Mouse (Mus musculus) layer of hippocampus, postnatal 36 days (tissue): ENCODE measurements around the gene Tbc1d10c. TPM values are rescaled to one million over a fixed set of nuclear protein-coding genes. Genes with fewer than 3 reads are reported as not detected.

Source experiments
- DNase-seq, 2 experiments: peaks; one replicate each; pipeline ENCODE4 v3.0.0; 2022
- total RNA-seq, 2 experiments: library from RNA; stranded (reverse); gene quantifications; 2 replicates each; pipeline ENCODE4 v1.2.3; 2021

Gene Tbc1d10c
- total RNA-seq, 2 experiments from 2014 or later = 0.56 to 1.3 TPM

DNA sequence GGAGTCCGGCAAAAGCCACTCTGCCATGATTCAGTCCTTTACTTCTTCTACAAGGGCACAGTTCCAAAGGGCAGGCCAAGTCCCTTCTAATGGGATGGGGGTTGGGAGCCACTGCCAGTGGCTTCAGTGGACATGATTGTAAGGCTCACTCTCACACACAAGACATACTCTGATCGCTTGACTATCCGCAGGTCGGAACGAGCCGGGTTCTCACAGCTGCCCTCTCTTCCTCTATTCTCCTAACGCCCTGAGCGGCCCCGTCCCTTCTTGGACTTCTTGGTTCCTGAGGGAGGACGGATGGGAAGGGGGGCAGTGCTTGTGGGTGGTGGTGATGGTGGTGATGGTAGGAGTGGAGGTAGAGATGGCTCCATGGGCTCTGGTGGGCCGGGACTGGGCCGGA, 34.3 kb downstream of the Tbc1d10c start:
- no peak for DNase-seq

DNA sequence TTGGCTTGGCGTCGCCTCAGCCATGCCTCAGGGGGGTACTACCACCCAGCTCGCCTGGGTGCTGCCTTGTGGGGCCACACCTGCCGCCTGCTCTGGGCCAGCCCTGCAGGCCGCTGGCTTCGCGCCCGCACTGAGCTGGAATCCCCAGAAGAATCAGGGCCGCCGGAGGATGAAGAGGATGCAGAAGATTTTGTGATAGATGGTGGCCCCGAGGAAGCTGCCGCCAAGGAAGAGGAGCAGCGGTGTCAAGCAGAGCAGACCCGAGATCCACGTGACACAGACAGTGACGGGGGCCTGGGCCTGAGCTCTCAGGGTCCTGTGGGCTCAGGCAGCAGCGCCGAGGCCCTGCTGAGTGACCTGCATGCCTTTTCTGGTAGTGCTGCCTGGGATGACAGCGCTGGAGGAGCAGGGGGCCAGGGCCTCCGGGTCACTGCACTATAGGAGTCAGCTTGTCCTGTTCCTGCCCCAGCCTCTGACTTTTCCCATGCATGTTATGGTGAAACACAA, 35.0 kb downstream of the Tbc1d10c start:
- no peak for DNase-seq

DNA sequence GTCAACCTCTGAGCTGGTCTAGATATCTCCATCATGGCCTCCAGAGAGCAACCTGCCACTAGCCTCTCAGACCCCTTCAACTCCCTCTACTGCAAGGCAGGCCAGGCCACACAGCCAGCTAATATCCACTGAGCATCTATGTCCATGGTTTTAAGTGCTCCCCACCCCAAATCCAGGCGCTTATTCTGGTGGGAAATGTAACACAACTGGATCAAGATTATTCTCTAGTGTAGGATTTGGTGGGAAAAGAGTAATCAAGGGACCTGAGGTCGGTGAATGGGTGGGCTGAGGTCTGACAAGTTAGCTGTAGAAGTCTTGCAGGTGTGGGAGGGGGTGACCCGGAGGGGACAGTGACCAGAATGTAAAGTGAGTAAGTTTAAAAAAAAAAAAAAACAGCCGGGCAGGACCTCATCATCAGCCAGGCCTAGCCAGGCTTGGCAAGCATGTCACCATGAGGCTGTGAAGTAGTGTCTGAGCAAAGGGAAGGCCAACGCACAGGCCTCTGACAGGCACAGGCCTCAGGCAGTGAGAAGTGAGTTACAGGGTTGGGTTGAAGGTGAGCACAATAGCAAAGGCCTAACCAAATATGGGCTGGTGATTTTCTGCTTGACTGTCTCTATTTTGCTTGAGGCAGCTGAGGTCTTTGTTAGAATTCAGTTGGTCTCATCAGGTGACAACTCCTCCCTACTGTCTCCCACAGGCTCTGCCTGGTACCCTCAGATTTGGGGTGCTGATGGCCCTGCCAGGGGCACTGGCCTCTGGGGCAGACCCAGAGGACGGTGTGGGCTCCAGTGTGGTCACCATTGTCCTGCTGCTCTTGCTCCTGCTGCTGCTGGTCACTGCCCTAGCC, 35.6 kb downstream of the Tbc1d10c start:
- DNase-seq = no peak

DNA sequence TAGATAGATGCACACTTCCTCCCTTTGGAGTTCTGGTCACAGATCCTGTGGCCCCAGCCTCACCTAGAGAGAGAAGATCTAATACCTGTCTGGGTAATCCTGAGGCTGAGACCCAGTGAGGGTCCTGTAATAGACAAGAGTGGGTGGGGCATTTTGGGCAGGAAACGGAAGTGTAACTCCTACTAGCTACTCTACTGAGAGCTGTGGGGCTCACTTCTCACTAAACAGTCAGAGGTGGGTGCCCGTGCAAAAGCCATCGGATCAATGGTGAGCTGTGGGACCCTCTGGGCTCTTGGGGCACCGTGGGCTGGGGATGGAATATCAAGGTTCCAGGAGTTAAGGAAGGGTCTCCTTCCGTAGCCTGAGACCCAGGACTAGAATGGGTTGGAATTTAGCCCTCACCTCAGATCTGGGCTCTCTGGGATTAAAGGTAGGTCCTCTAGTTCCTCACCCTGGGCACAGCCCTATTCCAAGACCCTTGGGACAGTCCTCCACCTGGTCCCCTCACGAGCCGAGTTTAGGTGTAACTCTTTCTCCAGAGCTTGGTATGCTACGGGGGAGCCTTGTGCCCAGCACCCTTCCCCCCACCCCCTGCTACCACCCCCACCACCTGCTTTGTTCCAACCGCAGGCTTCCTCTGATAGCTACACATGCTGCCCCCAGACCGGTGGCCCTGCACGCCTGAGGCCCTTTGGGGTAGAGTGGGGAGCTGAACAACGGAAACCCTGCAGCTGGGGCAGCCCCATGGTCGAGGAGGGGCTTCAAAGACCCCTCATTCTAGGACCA, 36.5 kb downstream of the Tbc1d10c start:
- no peak for DNase-seq

DNA sequence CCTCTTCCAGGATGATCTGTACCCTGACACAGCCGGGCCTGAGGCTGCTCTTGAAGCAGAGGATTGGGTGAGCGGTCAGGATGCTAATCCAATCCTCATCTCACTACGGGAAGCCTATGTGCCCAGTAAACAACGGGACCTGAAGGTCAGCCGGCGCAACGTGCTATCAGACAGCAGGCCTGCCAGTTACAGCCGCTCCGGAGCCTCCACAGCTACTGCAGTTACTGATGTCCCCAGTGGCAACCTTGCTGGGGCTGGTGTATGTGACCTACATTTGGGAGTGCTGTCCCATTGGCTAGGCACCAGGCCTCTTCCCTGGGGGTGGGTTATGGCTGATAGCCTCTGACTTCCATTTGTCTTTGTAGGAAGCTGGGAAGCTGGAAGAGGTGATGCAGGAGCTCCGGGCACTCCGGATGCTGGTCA, 37.8 kb downstream of the Tbc1d10c start, which contains the start of gene Ptprcap:
Ptprcap (plus strand) TSS at position 373 of the 423 bp plus-strand sequence.
- no peak for DNase-seq

DNA sequence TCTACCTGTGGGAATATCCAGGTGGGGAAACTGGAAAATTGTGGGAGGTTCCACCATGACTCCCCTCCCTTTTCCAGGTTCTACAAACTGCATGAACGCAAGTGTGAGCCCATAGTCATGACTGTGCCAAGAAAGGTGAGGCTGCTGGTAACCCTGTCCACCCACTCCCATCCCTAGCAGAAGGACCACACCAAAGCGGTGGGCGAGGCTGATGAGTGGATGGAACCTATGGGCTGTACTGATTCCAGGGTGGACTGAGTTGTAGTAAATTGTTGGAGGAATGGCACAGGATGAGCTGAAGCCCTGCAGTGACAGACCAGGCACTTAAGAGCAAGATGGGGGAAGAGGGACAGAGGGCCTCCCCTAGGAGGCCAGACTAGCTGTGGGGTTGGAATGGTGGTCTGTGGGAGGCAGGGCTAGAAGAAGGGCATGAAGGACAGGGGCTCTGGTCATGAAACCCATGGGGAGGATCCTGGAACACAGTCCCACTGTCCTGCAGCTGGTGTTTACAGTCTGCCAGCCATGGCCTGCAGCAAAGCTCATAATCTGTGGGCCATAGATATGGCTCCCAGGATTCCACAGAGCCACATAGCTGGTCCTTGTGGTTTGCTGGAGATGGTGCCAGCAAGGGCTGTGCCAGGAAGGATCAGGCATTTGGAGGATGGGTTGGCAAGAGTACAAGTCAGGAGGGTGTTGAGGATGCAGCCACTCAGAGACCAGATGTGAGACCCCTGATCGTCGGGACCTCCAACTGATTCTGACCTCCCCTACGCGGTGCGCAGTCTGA, 38.4 kb downstream of the Tbc1d10c start:
- no peak for DNase-seq

DNA sequence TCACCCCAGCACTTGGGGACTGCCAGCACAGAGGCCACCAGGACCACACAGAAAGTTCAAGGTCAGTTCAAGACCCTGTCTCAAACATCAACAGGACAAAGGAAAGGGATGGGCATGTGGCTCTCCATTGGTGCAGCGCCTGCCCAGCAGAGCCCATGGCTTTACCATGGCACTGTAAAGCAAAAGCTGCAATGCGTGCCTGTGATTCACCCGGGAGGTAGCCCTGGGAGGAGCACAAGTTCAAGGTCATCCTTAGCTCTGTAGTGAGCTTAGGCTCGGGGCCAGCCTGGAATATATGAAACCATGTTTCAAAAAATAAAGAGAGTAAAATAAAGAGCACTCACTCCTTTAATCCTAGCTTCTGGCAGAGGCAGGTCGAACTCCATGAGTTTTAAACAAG, 39.2 kb downstream of the Tbc1d10c start:
- DNase-seq = no peak

DNA sequence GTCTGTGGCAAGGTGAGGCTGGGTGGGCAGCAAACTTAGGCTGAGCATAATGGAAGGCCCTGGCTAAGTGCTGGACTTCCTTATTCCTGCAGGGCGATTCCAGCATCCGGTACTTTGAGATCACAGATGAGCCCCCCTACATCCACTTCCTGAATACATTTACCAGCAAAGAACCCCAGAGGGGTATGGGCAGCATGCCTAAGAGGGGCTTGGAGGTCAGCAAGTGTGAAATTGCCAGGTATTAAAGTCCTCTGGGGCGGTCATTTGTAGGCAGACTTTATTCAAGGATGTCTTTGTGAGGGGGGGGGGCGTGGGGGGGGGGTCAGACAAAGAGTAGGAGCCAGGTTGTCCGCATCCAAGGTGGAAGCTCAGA, 39.6 kb downstream of the Tbc1d10c start:
- no peak for DNase-seq

DNA sequence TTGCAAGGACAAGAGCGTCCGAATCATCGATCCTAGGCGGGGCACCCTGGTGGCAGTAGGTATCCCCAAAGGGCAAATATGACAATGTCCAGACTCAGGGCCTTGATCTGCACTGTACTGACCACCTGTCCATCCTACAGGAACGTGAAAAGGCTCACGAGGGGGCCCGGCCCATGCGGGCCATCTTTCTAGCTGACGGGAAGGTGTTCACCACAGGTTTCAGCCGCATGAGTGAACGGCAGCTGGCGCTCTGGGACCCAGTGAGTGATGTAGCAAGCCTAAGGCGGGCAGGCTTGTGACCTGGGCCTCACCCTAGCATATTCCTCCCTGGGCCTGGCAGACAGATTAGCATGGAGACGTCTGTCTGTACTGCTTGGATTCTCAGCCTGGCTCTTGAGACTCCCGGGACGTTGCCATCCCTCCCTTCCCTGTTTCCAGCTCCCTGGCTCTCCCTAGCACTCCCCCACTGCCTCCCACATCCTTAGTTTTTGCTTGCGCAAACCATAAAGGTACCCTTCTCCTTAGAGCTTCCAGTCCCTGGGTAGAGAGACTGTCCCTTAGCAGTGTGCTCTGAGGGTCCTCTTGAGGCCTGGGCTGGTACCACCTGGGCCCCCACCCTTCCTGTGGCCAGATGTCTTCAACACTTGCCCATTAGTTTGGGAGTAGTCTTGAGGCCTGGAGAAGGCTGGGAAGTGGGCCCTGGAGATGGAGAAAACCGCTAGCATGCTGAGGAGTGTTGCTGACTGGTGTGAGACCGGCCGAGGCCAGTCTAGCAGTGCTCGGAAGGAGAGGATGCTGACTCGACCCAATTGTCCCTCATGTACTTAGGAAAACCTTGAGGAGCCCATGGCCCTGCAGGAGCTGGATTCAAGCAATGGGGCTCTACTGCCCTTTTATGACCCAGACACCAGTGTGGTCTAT, 40.3 kb downstream of the Tbc1d10c start:
- DNase-seq = no peak

DNA sequence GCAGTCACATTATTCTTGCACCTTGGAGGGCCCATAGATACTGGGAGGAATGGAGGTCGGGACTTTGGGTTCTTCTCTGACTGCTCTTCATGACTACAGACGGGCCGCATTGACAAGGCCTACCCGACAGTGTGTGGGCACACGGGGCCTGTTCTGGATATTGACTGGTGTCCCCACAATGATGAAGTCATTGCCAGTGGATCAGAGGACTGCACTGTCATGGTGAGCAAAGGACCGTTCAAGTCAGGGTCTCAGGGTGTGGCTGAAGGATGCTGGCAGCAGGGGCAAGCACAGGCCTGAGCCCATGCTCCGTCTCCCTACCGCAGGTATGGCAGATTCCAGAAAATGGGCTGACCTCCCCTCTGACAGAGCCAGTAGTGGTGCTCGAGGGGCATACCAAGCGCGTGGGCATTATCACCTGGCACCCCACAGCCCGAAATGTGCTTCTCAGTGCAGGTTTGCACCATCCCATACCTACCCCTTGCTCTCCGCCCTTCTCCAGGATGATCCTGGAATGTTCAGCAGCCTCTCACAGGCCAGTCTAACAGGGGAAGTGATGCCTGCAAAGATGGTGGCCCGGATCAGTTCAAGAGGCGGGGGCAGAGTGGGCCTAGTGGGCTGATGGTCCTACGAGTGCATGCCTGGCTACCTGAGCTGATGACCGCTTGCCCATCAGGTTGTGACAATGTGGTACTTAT, 41.2 kb downstream of the Tbc1d10c start:
- DNase-seq = no peak

DNA sequence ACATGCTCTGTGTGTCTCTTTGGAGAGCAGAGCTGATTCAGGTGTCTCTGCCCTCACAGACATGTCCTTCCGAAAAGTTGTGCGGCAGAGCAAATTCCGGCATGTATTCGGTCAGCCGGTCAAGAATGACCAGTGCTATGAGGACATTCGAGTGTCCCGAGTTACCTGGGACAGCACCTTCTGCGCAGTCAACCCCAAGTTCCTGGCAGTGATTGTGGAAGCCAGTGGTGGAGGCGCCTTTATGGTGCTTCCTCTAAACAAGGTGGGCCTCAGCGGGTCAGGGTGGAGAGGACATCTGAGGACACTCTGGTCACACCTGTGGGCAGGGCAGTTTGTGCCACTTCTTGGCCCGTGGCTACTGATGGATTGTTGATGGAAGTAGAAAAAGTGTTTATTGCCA, 41.8 kb downstream of the Tbc1d10c start:
- DNase-seq = no peak

DNA sequence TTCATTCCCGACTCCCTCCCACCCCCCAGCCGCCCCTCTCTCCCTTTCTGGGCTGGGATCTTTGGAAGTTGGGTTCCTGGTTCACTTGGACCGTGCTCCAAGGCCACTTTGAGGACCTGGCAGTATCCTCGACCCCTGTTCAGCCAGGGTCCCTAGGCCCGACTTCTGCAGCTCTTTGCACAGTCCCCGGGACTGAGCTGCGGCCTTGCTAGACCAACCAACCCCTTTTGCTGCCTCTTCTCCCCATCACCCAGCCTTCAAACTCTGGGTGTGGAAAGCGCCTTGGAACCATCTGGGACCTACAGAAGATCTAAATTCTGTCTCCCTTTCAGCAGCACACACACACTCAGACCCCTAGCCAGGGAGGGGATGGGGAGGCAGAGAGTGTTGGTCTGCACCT, 42.3 kb downstream of the Tbc1d10c start:
- DNase-seq = no peak

DNA sequence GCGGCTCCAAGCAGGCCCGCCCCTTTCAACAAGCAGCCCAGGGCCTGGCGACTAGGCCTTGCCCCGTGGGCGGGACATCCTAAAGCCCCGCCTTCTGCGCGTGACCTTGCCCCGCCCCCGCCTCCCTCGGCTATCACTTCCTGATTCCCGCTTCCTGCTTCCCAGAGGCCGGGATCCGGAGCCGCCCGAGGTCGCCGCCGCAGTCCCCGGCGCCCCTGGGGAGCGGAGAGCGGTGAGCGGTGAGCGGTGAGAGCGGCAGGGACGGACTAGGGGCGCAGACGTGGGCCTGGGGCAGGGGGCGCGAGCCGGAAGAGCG, 42.6 kb downstream of the Tbc1d10c start, which contains the start of gene Coro1b:
Coro1b (plus strand) TSS at position 129 of the 316 bp plus-strand sequence.
- DNase-seq = peak; percentile 93 to 95

DNA sequence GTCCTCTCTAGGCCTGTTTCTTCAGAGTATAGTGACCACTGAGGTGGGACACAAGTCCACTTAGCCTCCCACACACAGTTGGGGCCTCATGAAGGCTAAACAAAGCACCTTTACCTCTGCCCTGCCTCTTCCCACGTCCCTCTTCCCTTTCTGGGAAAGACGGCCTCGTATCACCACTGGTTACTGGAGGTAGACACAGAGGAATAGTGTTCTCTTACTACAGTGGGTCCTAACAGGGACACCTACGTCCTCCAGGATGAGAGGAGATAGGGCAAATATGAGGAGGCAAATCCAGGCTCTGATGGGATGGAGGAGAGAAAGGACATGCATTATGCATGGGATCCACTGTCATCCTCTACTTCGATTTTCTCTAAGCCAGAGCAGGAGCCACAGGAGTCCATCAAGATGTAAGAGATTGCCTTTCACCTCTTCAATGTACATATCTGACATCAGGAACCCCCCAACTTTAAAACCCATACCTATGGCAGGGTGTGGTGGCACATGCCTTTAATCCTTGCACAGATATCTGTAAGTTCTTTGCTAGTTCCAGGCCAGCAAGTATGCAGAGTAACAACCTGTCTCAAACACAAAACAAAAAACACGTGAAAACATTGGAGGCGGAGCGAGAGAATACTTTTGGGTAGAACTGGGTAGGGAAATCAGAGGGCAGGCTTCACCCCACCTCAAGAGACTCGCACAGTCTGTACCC, 43.1 kb downstream of the Tbc1d10c start:
- no peak for DNase-seq

DNA sequence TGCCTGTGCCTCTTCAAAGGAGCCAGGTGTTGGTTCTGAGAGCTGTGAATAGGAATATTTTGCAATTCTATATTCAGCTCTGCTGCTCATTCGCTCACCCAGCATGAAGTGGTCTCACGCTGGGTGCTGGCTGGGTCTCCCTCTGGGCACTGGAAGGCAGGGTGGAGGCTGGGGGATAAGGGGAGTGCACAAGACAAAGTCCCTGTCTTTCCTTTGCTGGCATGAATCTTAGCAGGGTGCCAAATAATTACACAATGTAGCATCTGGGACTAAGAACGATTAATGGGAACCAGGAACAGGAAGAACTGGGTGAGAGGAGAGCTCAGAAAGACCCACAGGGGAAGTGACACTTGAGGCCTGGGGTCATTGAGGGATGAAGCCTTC, 44.1 kb downstream of the Tbc1d10c start:
- DNase-seq = no peak

DNA sequence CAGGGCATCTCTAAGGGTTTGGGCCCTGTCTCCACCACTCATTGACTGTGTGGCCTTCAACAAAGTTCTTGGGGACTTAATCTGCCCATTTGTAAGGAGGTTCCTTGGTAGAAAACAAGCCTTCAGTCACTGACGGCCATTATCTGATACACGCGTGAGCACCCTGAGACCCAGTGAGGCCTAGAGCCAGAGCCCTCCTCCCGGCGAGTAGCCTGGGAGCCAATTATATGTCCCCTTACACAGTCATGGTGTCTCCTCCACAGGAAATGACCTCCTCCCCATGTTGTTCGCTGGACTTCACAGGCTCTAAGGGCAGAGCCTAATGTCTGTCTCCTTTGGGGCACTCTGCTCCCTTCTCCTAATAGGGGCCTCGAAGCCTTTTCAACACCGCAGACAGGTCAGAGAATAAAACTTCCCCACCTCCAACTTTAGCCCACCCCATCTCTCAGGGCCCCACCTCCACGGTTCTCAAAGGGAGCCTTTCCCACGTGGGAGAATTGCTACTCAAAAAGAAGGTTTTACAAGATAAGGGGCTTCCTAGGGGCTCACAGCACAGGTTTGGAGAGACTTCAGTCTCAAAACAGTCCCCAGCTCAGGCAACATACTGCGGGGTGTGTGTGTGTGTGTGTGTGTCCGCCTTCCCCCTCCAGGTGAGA, 44.6 kb downstream of the Tbc1d10c start:
- no peak for DNase-seq

DNA sequence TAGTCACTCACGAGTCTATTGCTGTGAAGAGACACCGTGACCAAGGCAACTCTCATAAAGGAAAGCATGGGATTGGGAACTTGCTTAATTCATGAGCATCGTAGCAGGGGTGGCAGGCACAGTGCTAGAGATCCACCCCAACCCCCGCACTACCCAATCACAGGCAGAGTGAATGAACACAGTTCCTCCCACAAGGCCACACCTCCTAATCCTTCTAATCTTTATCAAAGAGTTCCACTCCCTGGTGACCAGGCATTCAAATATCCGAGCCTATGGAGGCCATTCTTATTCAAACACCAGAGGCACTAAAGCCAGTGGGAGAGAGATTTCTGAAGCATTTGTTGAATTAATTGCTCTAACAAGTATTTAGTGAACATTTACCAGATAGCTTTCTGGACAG, 45.1 kb downstream of the Tbc1d10c start:
- DNase-seq = no peak

DNA sequence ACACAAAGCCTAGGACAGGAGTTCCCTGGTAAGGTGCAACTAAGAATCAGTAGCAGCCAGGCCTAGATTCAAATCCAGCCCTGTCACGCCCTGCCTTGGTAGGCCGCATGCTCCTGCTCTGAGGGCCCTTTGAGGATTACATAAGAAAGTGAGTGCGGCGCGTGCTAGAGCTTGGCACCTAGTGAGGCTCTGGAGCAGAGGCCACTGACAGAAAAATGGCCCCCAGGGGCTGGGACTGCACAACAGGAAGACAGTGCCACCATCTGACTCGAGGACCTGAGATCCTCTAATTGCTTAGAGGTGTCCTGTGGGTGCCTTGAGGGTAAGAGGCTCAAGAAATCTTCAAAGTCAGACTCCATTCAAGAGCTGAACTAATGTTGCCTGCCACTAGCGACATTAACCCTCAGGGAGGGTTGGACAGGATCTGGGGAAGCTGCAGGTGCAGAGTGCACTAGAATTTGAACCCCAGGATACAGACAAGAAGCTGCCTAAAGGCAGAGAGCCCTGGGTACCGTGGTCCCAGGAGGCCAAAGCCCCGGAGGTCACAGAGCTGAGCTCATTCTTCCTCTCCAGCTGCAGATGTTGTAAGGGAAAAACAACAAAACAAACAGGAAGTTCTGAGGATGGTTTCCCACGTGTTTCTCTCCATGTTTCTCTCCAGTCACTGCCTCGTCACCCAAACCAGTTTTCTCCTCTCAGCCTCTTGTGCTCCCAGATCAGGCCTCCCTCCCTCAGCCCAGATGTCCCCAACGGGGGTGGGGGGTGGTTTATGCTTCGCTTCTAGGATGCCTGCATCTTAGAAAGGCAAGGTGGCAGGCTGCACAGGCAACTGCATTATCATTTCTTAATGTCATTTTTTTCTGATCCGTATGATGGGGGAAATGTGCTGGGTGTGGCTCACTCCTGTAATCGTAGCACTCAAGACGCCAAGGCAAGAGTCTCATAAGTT, 46.3 kb downstream of the Tbc1d10c start:
- no peak for DNase-seq
